Mouse (Mus musculus): ENCODE results near the gene Iqcf3. TPM values are rescaled to one million over a fixed set of nuclear protein-coding genes. Genes with fewer than 3 reads are reported as not detected.

Gene Iqcf3
- polyA plus RNA-seq, 1 experiment from 2014 or later, result not detected

- H3K9ac ChIP-seq (ENCODE audit: low read length), result no peak overlapping the region
- H3K9me3 ChIP-seq (ENCODE audit: control insufficient read depth, low read length), result 0 out of 2 replicates have a peak, but pooled peaks cover 2% of the 10 kb centered on the region
- 73% methylated on average over 7 of the region's 7 CpGs for WGBS
- no peak for ATAC-seq (ENCODE audit: insufficient number of reproducible peaks, insufficient read depth, low FRiP score, low read depth)
- no peaks in the 10 kb centered on the region for H3K36me3 ChIP-seq (ENCODE audit: control insufficient read depth, insufficient read depth, low read length)
- H3K4me3 ChIP-seq (ENCODE audit: control insufficient read depth in 1 of 2, insufficient read depth in 1 of 2, low read depth in 1 of 2, low read length in 2 of 2), result no peak overlapping the region
- no peak overlapping the region for H3K27ac ChIP-seq (replicated peaks in 1 of 2; ENCODE audit: control insufficient read depth in 1 of 2, insufficient read depth in 1 of 2, low read depth in 2 of 2, low read length in 2 of 2)
- H3K27me3 ChIP-seq (ENCODE audit: control insufficient read depth, insufficient read depth, low read length), result no peaks in the 10 kb centered on the region
- no peak overlapping the region for H3K4me2 ChIP-seq (ENCODE audit: low read length)
- no peaks in the 10 kb centered on the region for H3K4me1 ChIP-seq (ENCODE audit: control insufficient read depth in 2 of 2, insufficient read depth in 2 of 2, low read length in 2 of 2)
These were observed 18.6 kb upstream of the Iqcf3 start for GRCm38 (mm10) chr9:106580016-106580415.

GRCm38 (mm10) chr9:106576112-106576511, 14.7 kb upstream of the Iqcf3 start:
- Histone ChIP-seq H3K9me3 (ENCODE audit: control insufficient read depth, low read length) (0 out of 2 replicates have a peak, but pooled peaks cover 2% of the 10 kb centered on the region), H3K9ac (ENCODE audit: low read length) (no peak overlapping the region), H3K4me1 (ENCODE audit: control insufficient read depth in 2 of 2, insufficient read depth in 2 of 2, low read length in 2 of 2) (no peaks in the 10 kb centered on the region), H3K36me3 (ENCODE audit: control insufficient read depth, insufficient read depth, low read length) (no peaks in the 10 kb centered on the region), H3K27me3 (ENCODE audit: control insufficient read depth, insufficient read depth, low read length) (no peaks in the 10 kb centered on the region), H3K4me3 (ENCODE audit: control insufficient read depth in 1 of 2, insufficient read depth in 1 of 2, low read depth in 1 of 2, low read length in 2 of 2) (no peak overlapping the region), H3K27ac (replicated peaks in 1 of 2; ENCODE audit: control insufficient read depth in 1 of 2, insufficient read depth in 1 of 2, low read depth in 2 of 2, low read length in 2 of 2) (no peak overlapping the region), H3K4me2 (ENCODE audit: low read length) (no peak overlapping the region)
- 82% methylated on average over 2 of the region's 2 CpGs for WGBS
- no peak for ATAC-seq (ENCODE audit: insufficient number of reproducible peaks, insufficient read depth, low FRiP score, low read depth)

- H3K4me2 ChIP-seq (ENCODE audit: low read length), result no peak overlapping the region
- H3K4me3 ChIP-seq (ENCODE audit: control insufficient read depth in 1 of 2, insufficient read depth in 1 of 2, low read depth in 1 of 2, low read length in 2 of 2), result no peak overlapping the region
- no peak for ATAC-seq (ENCODE audit: insufficient number of reproducible peaks, insufficient read depth, low FRiP score, low read depth)
- no peaks in the 10 kb centered on the region for H3K9me3 ChIP-seq (ENCODE audit: control insufficient read depth, low read length)
- 88% methylated on average over 5 of the region's 5 CpGs for WGBS
- H3K27me3 ChIP-seq (ENCODE audit: control insufficient read depth, insufficient read depth, low read length), result no peaks in the 10 kb centered on the region
- no peaks in the 10 kb centered on the region for H3K4me1 ChIP-seq (ENCODE audit: control insufficient read depth in 2 of 2, insufficient read depth in 2 of 2, low read length in 2 of 2)
- H3K36me3 ChIP-seq (ENCODE audit: control insufficient read depth, insufficient read depth, low read length), result no peaks in the 10 kb centered on the region
- no peak overlapping the region for H3K9ac ChIP-seq (ENCODE audit: low read length)
- no peak overlapping the region for H3K27ac ChIP-seq (replicated peaks in 1 of 2; ENCODE audit: control insufficient read depth in 1 of 2, insufficient read depth in 1 of 2, low read depth in 2 of 2, low read length in 2 of 2)
These were observed 11.9 kb upstream of the Iqcf3 start for GRCm38 (mm10) chr9:106573366-106573765.

- Histone ChIP-seq H3K4me3 (ENCODE audit: control insufficient read depth in 1 of 2, insufficient read depth in 1 of 2, low read depth in 1 of 2, low read length in 2 of 2) (no peak overlapping the region), H3K4me2 (ENCODE audit: low read length) (no peak overlapping the region), H3K36me3 (ENCODE audit: control insufficient read depth, insufficient read depth, low read length) (no peaks in the 10 kb centered on the region), H3K4me1 (ENCODE audit: control insufficient read depth in 2 of 2, insufficient read depth in 2 of 2, low read length in 2 of 2) (no peaks in the 10 kb centered on the region), H3K27me3 (ENCODE audit: control insufficient read depth, insufficient read depth, low read length) (no peaks in the 10 kb centered on the region), H3K9ac (ENCODE audit: low read length) (no peak overlapping the region), H3K27ac (replicated peaks in 1 of 2; ENCODE audit: control insufficient read depth in 1 of 2, insufficient read depth in 1 of 2, low read depth in 2 of 2, low read length in 2 of 2) (no peak overlapping the region), H3K9me3 (ENCODE audit: control insufficient read depth, low read length) (no peaks in the 10 kb centered on the region)
- WGBS, result 74% methylated on average over 2 of the region's 2 CpGs
- no peak for ATAC-seq (ENCODE audit: insufficient number of reproducible peaks, insufficient read depth, low FRiP score, low read depth)
These were observed 10.8 kb upstream of the Iqcf3 start for GRCm38 (mm10) chr9:106572186-106572585.

GRCm38 (mm10) chr9:106570896-106571295, 9.5 kb upstream of the Iqcf3 start, which contains the start of gene Iqcf4:
Gene Iqcf4, minus strand, starts transcription at chr9:106570996.
- Histone ChIP-seq H3K27ac (replicated peaks in 1 of 2; ENCODE audit: control insufficient read depth in 1 of 2, insufficient read depth in 1 of 2, low read depth in 2 of 2, low read length in 2 of 2) (no peak within 1 kb of the TSS), H3K27me3 (ENCODE audit: control insufficient read depth, insufficient read depth, low read length) (no peaks in the 10 kb centered on the region), H3K36me3 (ENCODE audit: control insufficient read depth, insufficient read depth, low read length) (no peaks in the 10 kb centered on the region), H3K9ac (ENCODE audit: low read length) (no peak within 1 kb of the TSS), H3K9me3 (ENCODE audit: control insufficient read depth, low read length) (no peaks in the 10 kb centered on the region), H3K4me3 (ENCODE audit: control insufficient read depth in 1 of 2, insufficient read depth in 1 of 2, low read depth in 1 of 2, low read length in 2 of 2) (no peak within 1 kb of the TSS), H3K4me2 (ENCODE audit: low read length) (no peak within 1 kb of the TSS), H3K4me1 (ENCODE audit: control insufficient read depth in 2 of 2, insufficient read depth in 2 of 2, low read length in 2 of 2) (peaks cover 0 to 3% of the 10 kb centered on the region in 2 experiments; a peak in 1 of 4 replicates)
- 81% methylated on average over 7 of the region's 7 CpGs for WGBS
- no peak for ATAC-seq (ENCODE audit: insufficient number of reproducible peaks, insufficient read depth, low FRiP score, low read depth)

GRCm38 (mm10) chr9:106566437-106566836, 5.0 kb upstream of the Iqcf3 start:
- H3K9ac ChIP-seq (ENCODE audit: low read length), result no peak overlapping the region
- no peaks in the 10 kb centered on the region for H3K27me3 ChIP-seq (ENCODE audit: control insufficient read depth, insufficient read depth, low read length)
- no peak for ATAC-seq (ENCODE audit: insufficient number of reproducible peaks, insufficient read depth, low FRiP score, low read depth)
- no peaks in the 10 kb centered on the region for H3K9me3 ChIP-seq (ENCODE audit: control insufficient read depth, low read length)
- WGBS, result 52% methylated on average over 11 of the region's 11 CpGs
- H3K36me3 ChIP-seq (ENCODE audit: control insufficient read depth, insufficient read depth, low read length), result no peaks in the 10 kb centered on the region
- H3K4me1 ChIP-seq (ENCODE audit: control insufficient read depth in 2 of 2, insufficient read depth in 2 of 2, low read length in 2 of 2), result peaks cover 0 to 3% of the 10 kb centered on the region in 2 experiments; a peak in 1 of 4 replicates
- H3K4me2 ChIP-seq (ENCODE audit: low read length), result no peak overlapping the region
- H3K27ac ChIP-seq (replicated peaks in 1 of 2; ENCODE audit: control insufficient read depth in 1 of 2, insufficient read depth in 1 of 2, low read depth in 2 of 2, low read length in 2 of 2), result no peak overlapping the region
- H3K4me3 ChIP-seq (ENCODE audit: control insufficient read depth in 1 of 2, insufficient read depth in 1 of 2, low read depth in 1 of 2, low read length in 2 of 2), result no peak overlapping the region

GRCm38 (mm10) chr9:106564025-106564424, 2.6 kb upstream of the Iqcf3 start:
- Histone ChIP-seq H3K27ac (replicated peaks in 1 of 2; ENCODE audit: control insufficient read depth in 1 of 2, insufficient read depth in 1 of 2, low read depth in 2 of 2, low read length in 2 of 2) (no peak overlapping the region), H3K36me3 (ENCODE audit: control insufficient read depth, insufficient read depth, low read length) (no peaks in the 10 kb centered on the region), H3K4me3 (ENCODE audit: control insufficient read depth in 1 of 2, insufficient read depth in 1 of 2, low read depth in 1 of 2, low read length in 2 of 2) (no peak overlapping the region), H3K9me3 (ENCODE audit: control insufficient read depth, low read length) (no peaks in the 10 kb centered on the region), H3K4me2 (ENCODE audit: low read length) (no peak overlapping the region), H3K4me1 (ENCODE audit: control insufficient read depth in 2 of 2, insufficient read depth in 2 of 2, low read length in 2 of 2) (peaks cover 0 to 3% of the 10 kb centered on the region in 2 experiments; a peak in 1 of 4 replicates), H3K27me3 (ENCODE audit: control insufficient read depth, insufficient read depth, low read length) (no peaks in the 10 kb centered on the region), H3K9ac (ENCODE audit: low read length) (no peak overlapping the region)
- WGBS, result 73% methylated on average over 8 of the region's 8 CpGs
- no peak for ATAC-seq (ENCODE audit: insufficient number of reproducible peaks, insufficient read depth, low FRiP score, low read depth)

- no peaks in the 10 kb centered on the region for H3K36me3 ChIP-seq (ENCODE audit: control insufficient read depth, insufficient read depth, low read length)
- 82% methylated on average over 11 of the region's 11 CpGs for whole genome bisulfite sequencing
- H3K4me3 ChIP-seq (ENCODE audit: control insufficient read depth in 1 of 2, insufficient read depth in 1 of 2, low read depth in 1 of 2, low read length in 2 of 2), result no peak overlapping the region
- no peaks in the 10 kb centered on the region for H3K9me3 ChIP-seq (ENCODE audit: control insufficient read depth, low read length)
- no peak for ATAC-seq (ENCODE audit: insufficient number of reproducible peaks, insufficient read depth, low FRiP score, low read depth)
- H3K27ac ChIP-seq (replicated peaks in 1 of 2; ENCODE audit: control insufficient read depth in 1 of 2, insufficient read depth in 1 of 2, low read depth in 2 of 2, low read length in 2 of 2), result no peak overlapping the region
- H3K4me2 ChIP-seq (ENCODE audit: low read length), result no peak overlapping the region
- no peak overlapping the region for H3K9ac ChIP-seq (ENCODE audit: low read length)
- no peaks in the 10 kb centered on the region for H3K27me3 ChIP-seq (ENCODE audit: control insufficient read depth, insufficient read depth, low read length)
- H3K4me1 ChIP-seq (ENCODE audit: control insufficient read depth in 2 of 2, insufficient read depth in 2 of 2, low read length in 2 of 2), result peaks cover 0 to 3% of the 10 kb centered on the region in 2 experiments; a peak in 1 of 4 replicates
These were observed 860 bp upstream of the Iqcf3 start for GRCm38 (mm10) chr9:106562291-106562690.

Data from heart, embryonic 14.5 days (tissue).